Mouse (Mus musculus) liver, embryonic 16.5 days (tissue): ENCODE data around the gene Cnn3. TPM values are rescaled to one million over a fixed set of nuclear protein-coding genes. Genes with fewer than 3 reads are reported as not detected.
A peak's percentile ranks its signal among the peaks of the same experiment; 100 is the strongest.

Experiments used
- ATAC-seq: fragments of 200-750 bp; cut with Nextera tagmentation; 2 replicates; pipeline ENCODE4 v1.8.0; 2017; ENCODE audit warnings: low read depth, mild to moderate bottlenecking, moderate number of reproducible peaks, moderate library complexity
- H3K27ac ChIP-seq: fragments of 300-500 bp; sonication (generic); 2 replicates; pipeline ENCODE4 v1.5.1; 2014; ENCODE audit warnings: mild to moderate bottlenecking, low read length
- H3K27me3 ChIP-seq: fragments of 300-500 bp; sonication (generic); 2 replicates; pipeline ENCODE4 v1.6.1; 2014; ENCODE audit warnings: low read depth, low read length, mixed read lengths; ENCODE audit not compliant: control insufficient read depth, insufficient read depth
- H3K36me3 ChIP-seq: fragments of 300-500 bp; sonication (generic); 2 replicates; pipeline ENCODE4 v1.6.1; 2014; ENCODE audit warnings: mild to moderate bottlenecking; ENCODE audit not compliant: control insufficient read depth, insufficient read depth
- H3K4me1 ChIP-seq: fragments of 300-500 bp; sonication (generic); 2 replicates; pipeline ENCODE4 v1.6.1; 2014; ENCODE audit warnings: low read depth, low read length, mixed read lengths; ENCODE audit not compliant: control insufficient read depth
- H3K4me2 ChIP-seq: fragments of 300-500 bp; sonication (generic); 2 replicates; pipeline ENCODE4 v1.6.1; 2014; ENCODE audit warnings: low read depth, low read length, mixed read lengths
- H3K4me3 ChIP-seq: fragments of 300-500 bp; sonication (generic); 2 replicates; pipeline ENCODE4 v1.5.1; 2014; ENCODE audit warnings: low read depth, mild to moderate bottlenecking, low read length
- H3K9ac ChIP-seq: fragments of 300-500 bp; sonication (generic); 2 replicates; pipeline ENCODE4 v1.6.1; 2014; ENCODE audit warnings: low read depth, low read length
- H3K9me3 ChIP-seq: fragments of 300-500 bp; sonication (generic); replicated peaks from 2 replicates; pipeline ENCODE4 v1.6.1; 2016; ENCODE audit warnings: low read length; ENCODE audit not compliant: control insufficient read depth
- WGBS: fragments of 180-500 bp; shearing (Covaris S2); extraction: QIAGEN DNeasy Blood & Tissue Kit; methylation state at CpG from one replicate; pipeline ENCODE4 v1.1.7; 2014; ENCODE audit not compliant: insufficient replicate concordance; 5-methylcytosine and 5-hydroxymethylcytosine counted together
- polyA plus RNA-seq: library from polyadenylated mRNA; unstranded; fragments of >200 nt; fragmentation: Nextera tagmentation; extraction: Ambion mirVana; gene quantifications from 2 replicates; pipeline ENCODE4 v1.2.1, GENCODE M21; 2015

Gene Cnn3
- polyA plus RNA-seq, 1 experiment from 2014 or later = 100.0 TPM

DNA sequence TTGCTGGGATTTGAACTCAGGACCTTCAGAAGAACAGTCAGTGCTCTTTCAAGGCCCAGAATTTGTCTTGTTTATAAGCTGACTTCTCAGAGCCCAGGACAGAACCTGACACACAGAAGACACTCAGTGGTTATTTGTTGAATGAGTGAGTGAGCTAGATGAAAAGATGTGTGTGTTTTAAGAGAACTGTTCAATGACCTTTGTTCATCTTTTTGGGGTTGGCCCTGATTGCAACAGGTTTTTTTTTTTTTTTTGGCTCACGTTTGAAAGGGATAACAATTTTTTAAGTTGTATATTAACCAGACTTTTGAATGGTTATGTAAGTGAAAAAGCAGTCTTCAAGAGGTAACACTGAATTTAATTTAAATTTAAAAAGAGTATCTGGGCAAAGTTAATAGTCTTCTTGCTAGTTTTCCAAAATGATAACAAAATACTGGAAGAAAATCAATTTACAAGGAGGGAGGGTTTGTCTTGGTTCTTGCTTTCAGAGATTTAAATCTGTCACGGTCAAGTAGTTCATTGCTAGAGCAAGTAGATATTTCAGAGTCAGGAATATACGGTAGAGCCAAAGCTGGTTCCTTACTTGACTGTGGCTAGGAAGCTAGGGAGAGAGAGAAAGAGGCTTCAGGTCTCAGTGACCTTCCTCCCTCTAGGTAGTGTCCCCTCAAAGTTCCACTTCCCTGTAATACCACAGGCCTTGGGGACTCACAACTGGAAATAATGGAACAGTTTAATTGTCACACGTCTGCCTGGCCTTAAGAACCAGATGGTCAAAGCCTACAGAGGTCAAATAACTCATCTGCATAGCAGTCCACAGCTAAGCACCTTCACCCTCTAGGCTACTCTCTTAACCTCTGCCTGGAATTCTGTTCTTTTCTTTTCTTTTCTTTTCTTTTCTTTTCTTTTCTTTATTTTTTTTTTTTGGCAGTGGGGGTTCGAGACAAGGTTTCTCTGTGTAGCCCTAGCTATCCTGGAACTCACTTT lies 9.8 kb upstream of the Cnn3 start:
- Histone ChIP-seq H3K9me3 (no peaks in the 10 kb centered on the region), H3K36me3 (no peaks in the 10 kb centered on the region), H3K4me3 (no peak overlapping the region), H3K4me2 (no peak overlapping the region), H3K27me3 (no peaks in the 10 kb centered on the region), H3K4me1 (no peaks in the 10 kb centered on the region; the same call in 1 of the 2 replicates), H3K9ac (no peak overlapping the region), H3K27ac (peak overlapping the region; percentile 74)
- WGBS = 54% methylated on average over 5 of the region's 5 CpGs
- peak; percentile 56; the same call in 1 of the 2 replicates for ATAC-seq

DNA sequence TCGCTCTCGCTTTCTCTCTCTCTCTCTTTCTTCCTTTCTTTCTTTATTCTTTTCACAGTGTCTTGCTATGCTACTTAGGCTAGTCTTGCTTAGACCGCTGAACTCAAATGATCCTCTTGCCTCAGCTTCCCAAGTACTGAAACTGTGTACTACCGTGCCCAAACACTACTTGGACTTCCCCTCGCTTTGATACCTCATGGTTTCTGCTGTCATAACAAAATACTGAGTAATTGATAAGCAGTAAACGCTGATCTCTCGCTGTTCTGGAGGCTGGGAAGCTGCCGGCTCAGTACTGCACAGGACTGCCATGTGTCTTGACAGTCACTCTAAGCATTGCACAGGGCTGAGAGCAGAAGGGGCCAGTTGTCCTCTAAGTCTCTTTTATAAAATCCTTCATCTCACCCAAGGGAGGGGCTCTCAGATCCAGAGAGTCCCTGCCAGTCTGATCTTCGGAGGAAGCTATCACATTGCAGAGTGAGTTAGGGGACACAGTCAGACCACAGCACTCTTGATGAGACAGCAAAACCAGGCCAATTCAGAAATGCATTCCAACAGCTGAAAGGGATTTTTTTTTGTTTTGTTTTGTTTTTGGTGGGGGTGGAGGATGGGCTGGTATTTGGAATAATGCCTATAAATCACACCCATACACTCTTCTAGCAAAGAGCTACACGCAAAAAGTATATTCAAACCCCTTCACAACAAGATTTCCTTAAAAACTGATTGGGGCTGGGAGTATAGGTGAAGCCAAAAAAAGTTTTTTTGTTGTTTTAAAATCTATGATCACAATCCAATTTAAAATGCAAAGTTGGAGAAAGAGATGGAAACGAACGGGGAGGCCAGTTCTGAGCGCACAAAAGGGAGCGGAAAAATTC lies 8.7 kb upstream of the Cnn3 start:
- Histone ChIP-seq H3K9me3 (no peaks in the 10 kb centered on the region), H3K4me3 (no peak overlapping the region), H3K27ac (no peak overlapping the region), H3K4me1 (no peaks in the 10 kb centered on the region; the same call in 1 of the 2 replicates), H3K4me2 (no peak overlapping the region), H3K36me3 (no peaks in the 10 kb centered on the region), H3K9ac (no peak overlapping the region), H3K27me3 (no peaks in the 10 kb centered on the region)
- 62% methylated on average over 14 of the region's 14 CpGs for WGBS
- ATAC-seq = no peak

DNA sequence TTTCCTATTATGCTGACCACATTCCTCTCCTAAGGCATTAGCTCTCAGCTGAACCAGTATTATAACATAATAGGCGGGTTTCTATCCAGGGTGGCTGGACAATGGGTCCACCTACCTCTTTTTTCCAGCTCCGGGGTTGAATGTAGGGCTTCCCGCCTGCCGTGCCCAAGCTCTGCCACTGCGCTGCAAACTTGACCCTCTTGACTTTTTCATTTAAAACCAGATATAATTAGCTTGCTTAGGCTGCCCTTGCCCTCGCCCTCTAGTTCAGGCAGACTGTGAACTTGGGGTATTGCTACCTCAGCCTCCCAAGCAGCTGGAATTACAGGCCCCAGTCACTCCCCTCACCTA lies 8.1 kb upstream of the Cnn3 start:
- no peak for ATAC-seq
- Histone ChIP-seq H3K9ac (no peak overlapping the region), H3K27ac (no peak overlapping the region), H3K4me1 (no peaks in the 10 kb centered on the region; the same call in 1 of the 2 replicates), H3K4me3 (no peak overlapping the region), H3K9me3 (no peaks in the 10 kb centered on the region), H3K36me3 (no peaks in the 10 kb centered on the region), H3K27me3 (no peaks in the 10 kb centered on the region), H3K4me2 (no peak overlapping the region)
- whole genome bisulfite sequencing = 64% methylated on average over 6 of the region's 6 CpGs

DNA sequence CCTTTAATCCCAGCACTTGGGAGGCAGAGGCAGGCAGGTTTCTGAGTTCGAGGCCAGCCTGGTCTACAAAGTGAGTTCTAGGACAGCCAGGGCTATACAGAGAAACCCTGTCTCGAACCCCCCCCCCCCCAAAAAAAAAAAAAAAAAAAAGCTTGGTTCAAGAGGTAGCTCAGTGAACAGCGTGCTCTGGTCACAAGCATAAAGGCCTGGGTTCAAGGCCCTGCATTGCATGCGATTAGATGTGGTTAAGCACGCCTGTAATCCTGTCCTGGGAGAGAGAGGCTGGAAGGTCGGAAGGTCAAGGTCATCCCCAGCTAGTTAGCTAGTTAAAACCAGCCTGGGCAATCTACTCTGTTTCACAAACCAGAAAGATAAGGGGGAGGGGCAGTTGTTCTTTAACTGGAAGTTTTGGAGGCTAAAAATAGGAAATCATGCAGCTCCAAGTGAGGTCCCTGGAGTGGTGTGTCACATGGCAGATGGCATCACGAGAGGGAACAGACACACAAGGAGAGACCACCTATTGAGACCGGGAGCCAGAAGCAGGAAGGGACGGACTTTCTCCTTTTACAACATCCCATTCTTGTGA lies 7.4 kb upstream of the Cnn3 start:
- ATAC-seq = peak; percentile 44
- Histone ChIP-seq H3K4me1 (no peaks in the 10 kb centered on the region; the same call in 1 of the 2 replicates), H3K27me3 (no peaks in the 10 kb centered on the region), H3K4me3 (no peak overlapping the region), H3K27ac (no peak overlapping the region), H3K4me2 (no peak overlapping the region), H3K9me3 (no peaks in the 10 kb centered on the region), H3K9ac (no peak overlapping the region), H3K36me3 (no peaks in the 10 kb centered on the region)
- WGBS = 67% methylated on average over 9 of the region's 9 CpGs

DNA sequence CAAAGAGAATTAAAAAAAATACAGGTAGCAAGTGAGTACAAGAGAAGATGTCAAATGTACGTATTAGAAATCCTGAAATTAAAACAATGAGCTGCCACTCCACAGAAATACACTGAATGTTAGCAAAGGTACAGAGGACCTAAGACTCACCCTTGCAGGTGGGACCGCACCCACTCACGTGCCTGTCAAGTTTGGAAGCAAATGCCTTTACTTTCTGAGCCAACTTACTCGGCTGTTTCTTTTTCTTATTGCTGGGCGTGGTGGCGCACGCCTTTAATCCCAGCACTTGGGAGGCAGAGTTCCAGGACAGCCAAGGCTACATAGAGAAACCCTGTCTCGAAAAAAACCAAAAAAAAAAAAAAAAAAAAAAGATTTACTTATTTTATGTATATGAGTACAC lies 3.9 kb upstream of the Cnn3 start:
- Histone ChIP-seq H3K27ac (no peak overlapping the region), H3K4me2 (no peak overlapping the region), H3K27me3 (peaks cover 8% of the 10 kb centered on the region), H3K4me1 (peaks cover 11% of the 10 kb centered on the region; the same call in 1 of the 2 replicates), H3K4me3 (no peak overlapping the region), H3K9me3 (no peaks in the 10 kb centered on the region), H3K9ac (no peak overlapping the region), H3K36me3 (no peaks in the 10 kb centered on the region)
- WGBS = 73% methylated on average over 8 of the region's 8 CpGs
- no peak for ATAC-seq

DNA sequence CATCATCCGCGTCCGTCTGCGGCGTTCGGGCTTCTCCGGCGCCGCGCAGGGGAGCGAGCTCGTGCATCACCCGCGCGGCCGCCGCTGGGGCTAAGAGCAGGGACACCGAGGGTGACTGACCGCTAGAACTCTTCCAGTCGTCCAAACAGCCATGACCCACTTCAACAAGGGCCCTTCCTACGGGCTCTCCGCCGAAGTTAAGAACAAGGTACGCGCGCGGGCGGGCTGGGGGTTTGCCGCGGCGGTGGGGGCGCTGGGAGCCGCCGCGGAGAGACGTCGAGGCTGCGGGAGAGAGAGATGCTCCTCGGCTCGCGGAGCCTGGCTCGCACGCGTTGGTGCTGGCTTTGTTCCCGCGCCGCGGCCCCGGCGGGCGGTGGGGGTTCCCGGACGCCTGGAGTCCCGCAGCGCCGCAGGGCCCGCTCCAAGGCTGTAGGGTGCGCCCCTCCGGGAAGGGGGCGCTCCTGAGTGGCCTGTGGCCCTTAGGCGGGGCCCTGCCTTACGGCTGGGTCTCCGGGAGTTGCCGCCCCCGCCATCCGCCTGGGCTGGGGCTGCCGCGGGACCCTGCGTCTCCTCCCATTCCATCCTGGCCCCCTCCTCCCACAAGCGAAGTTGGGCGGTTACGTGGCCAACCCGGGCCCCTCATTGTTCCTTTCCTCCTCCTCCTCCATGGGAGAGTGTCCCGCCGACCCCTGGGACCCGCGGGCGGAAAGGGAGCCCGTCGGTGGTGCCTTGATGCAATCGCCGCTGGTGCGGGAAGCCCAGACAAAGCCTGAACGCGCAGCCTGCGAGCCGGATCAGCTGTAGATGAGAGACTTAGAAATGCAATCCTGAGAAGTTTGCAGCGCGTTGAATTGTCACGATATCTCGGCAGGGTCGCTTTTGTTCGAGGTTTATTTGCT lies 573 bp downstream of the Cnn3 start:
- Histone ChIP-seq H3K4me3 (peak overlapping the region; percentile 70), H3K4me2 (peak overlapping the region; percentile 80), H3K36me3 (no peaks in the 10 kb centered on the region), H3K27ac (peak overlapping the region; percentile 80), H3K4me1 (peaks cover 17% of the 10 kb centered on the region), H3K9me3 (no peaks in the 10 kb centered on the region), H3K27me3 (peaks cover 8% of the 10 kb centered on the region), H3K9ac (peak overlapping the region; percentile 74)
- WGBS = under 1% methylated on average over 89 of the region's 93 CpGs
- ATAC-seq = peak; percentile 70

DNA sequence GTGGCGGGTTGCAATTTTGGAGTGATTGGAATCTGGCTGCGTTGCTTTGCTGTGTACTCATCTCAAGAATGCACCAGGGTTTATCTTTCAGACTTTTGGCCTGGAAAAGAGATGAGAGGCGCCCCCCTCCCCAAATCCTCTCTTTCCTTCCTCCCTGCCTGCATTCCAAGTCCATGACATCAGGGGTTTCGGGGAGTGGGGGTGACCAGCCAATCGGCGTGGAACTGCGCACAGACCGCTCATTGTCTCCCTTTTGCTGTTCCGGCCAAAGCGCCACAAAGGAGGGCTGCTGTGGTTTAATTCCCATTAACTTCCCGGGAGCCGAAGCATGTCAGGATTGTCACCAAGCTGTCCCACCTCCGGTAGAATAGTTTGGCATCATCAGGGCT lies 1.2 kb downstream of the Cnn3 start:
- H3K36me3 ChIP-seq = no peaks in the 10 kb centered on the region
- under 1% methylated on average over 13 of the region's 13 CpGs for WGBS
- peaks cover 8% of the 10 kb centered on the region for H3K27me3 ChIP-seq
- peak overlapping the region; percentile 74 for H3K9ac ChIP-seq
- peak overlapping the region; percentile 80 for H3K27ac ChIP-seq
- H3K4me2 ChIP-seq = peak overlapping the region; percentile 80
- H3K9me3 ChIP-seq = no peaks in the 10 kb centered on the region
- H3K4me3 ChIP-seq = peak overlapping the region; percentile 70
- no peak for ATAC-seq
- H3K4me1 ChIP-seq = peaks cover 17% of the 10 kb centered on the region

DNA sequence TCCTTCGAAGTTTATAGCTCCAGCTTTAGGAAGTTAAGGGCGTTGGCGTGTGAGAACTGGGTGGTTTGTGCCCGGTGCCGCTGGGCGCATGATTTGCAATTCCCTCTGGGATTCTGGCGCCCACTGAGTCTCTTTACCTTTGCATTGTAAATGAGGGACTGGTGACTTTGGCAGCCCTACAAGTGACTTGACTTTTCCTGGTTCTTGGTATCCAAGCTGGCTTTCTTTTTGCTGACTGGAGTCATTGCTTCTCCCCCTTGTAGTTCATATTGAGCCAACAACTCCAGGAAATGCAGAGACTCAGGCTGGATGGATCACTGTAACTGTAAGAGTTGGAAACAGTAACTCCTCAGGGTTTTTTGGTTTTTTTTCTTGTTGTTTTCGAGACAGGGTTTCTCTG lies 1.9 kb downstream of the Cnn3 start:
- Histone ChIP-seq H3K4me2 (peak overlapping the region; percentile 80), H3K9ac (no peak overlapping the region; the same call in 1 of the 2 replicates), H3K27me3 (peaks cover 8% of the 10 kb centered on the region), H3K4me1 (peaks cover 17% of the 10 kb centered on the region), H3K4me3 (peak overlapping the region; percentile 70), H3K36me3 (no peaks in the 10 kb centered on the region), H3K27ac (no peak overlapping the region), H3K9me3 (no peaks in the 10 kb centered on the region)
- WGBS = 6% methylated on average over 8 of the region's 8 CpGs
- ATAC-seq = no peak
